Mouse (Mus musculus): ENCODE results near the gene Thap2.

DNA sequence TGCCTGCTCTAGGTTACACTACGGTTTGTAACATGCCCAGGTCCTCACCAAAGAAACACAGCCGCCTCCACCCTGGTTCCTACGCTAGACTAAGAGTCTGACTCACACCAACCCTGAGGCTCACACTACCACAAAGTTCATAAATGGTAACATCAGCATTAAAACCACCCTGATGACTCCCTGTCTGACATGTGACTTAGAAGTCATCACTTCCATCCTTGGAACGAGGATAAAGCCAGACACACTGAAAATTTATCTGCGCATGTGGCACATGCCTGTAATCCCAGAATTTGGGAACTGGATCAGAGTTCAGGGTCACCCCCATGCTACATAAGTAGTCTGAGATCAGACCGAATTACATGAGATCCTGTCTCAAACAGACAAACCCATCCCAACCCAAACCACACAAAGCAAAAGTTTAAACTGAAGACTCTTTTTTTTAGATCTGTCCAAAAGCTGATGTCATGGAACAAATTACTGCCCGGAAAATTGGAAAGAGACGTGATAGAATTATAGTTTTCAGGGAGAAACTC, 51.8 kb downstream of the Thap2 start:
- TF ChIP-seq POLR2A (IDR thresholded peaks at IDR 0.05; ENCODE audit: borderline replicate concordance, insufficient read depth, low read length) (no peak), CTCF (IDR thresholded peaks at IDR 0.05; ENCODE audit: borderline replicate concordance, insufficient read depth, low read depth, low read length) (no peak)
